Comparison of ENCODE assay signal across 8 mouse cellular contexts in genomic region chr12:65072911-65073610, GRCm38 (mm10). TPM values are rescaled to one million over a fixed set of nuclear protein-coding genes. Genes with fewer than 3 reads are reported as not detected.
DNase-seq lines count a peak whose midpoint lies in the region; ATAC-seq and TF ChIP-seq lines count a peak whose summit lies in the region.

No protein-coding gene starts in this region.

- no peak for TF ChIP-seq CTCF in ES-Bruce4 (IDR thresholded peaks at IDR 0.05; ENCODE audit: low read depth, low read length)

- peaks cover 8% of the 10 kb centered on the region; the same call in 1 of the 2 replicates for H3K79me2 ChIP-seq in macrophage (ENCODE audit: inconsistent target)

- no peak for TF ChIP-seq EP300 in ES-Bruce4 (IDR thresholded peaks at IDR 0.05; ENCODE audit: insufficient read depth, low read depth, low read length)

- intact Hi-C loops in heart, postnatal 10 days (cut with DNase I) = loop anchor here (2.0 to 5.0 kb wide), 2 partner anchors 36 to 106 kb away; partner anchors contain the start of gene Prpf39

- no peaks in the 10 kb centered on the region for H3K27me3 ChIP-seq in heart, embryonic 14.5 days (ENCODE audit: control insufficient read depth, insufficient read depth, low read length)
- H3K27me3 ChIP-seq in ES-Bruce4 (ENCODE audit: control insufficient read depth, insufficient read depth, low read length, poor library complexity, severe bottlenecking) = no peaks in the 10 kb centered on the region
- H3K27me3 ChIP-seq in forebrain, embryonic 14.5 days (replicated peaks; ENCODE audit: control insufficient read depth, insufficient read depth, low read length) = no peaks in the 10 kb centered on the region

- peaks cover 6 to 26% of the 10 kb centered on the region in 2 experiments; a peak in 3 of 4 replicates for H3K4me1 ChIP-seq in heart, embryonic 14.5 days (ENCODE audit: control insufficient read depth in 2 of 2, insufficient read depth in 2 of 2, low read length in 2 of 2)
- H3K4me1 ChIP-seq in ES-Bruce4 (ENCODE audit: control insufficient read depth, insufficient read depth, low read length) = peaks cover 2% of the 10 kb centered on the region
- peaks cover 19% of the 10 kb centered on the region for H3K4me1 ChIP-seq in forebrain, embryonic 14.5 days (ENCODE audit: control insufficient read depth, insufficient read depth, low read length)

- no peak for TF ChIP-seq POLR2A in ES-Bruce4 (IDR thresholded peaks at IDR 0.05; ENCODE audit: insufficient read depth, low read length)

- peaks cover 26% of the 10 kb centered on the region for H3K36me3 ChIP-seq in heart, embryonic 14.5 days (ENCODE audit: control insufficient read depth, insufficient read depth, low read length)
- H3K36me3 ChIP-seq in ES-Bruce4 (ENCODE audit: control insufficient read depth, insufficient read depth, low read length, poor library complexity, severe bottlenecking) = peaks cover 31% of the 10 kb centered on the region
- peaks cover 11% of the 10 kb centered on the region for H3K36me3 ChIP-seq in forebrain, embryonic 14.5 days (ENCODE audit: control insufficient read depth, insufficient read depth, low read length)
- H3K36me3 ChIP-seq in macrophage (ENCODE audit: inconsistent target) = no peaks in the 10 kb centered on the region

- H3K9ac ChIP-seq in heart, embryonic 14.5 days (ENCODE audit: low read length) = peak overlapping the region; percentile 88
- peak overlapping the region; percentile 93 for H3K9ac ChIP-seq in ES-Bruce4 (ENCODE audit: low read depth, poor library complexity, severe bottlenecking)
- peak overlapping the region; percentile 92 for H3K9ac ChIP-seq in forebrain, embryonic 14.5 days (ENCODE audit: low read length)

- no peaks in the 10 kb centered on the region for H3K9me3 ChIP-seq in heart, embryonic 14.5 days (ENCODE audit: control insufficient read depth, low read length)
- H3K9me3 ChIP-seq in ES-Bruce4 (replicated peaks; ENCODE audit: control insufficient read depth, insufficient read depth, low read length, poor library complexity, severe bottlenecking) = no peaks in the 10 kb centered on the region
- no peaks in the 10 kb centered on the region for H3K9me3 ChIP-seq in forebrain, embryonic 14.5 days (replicated peaks; ENCODE audit: control insufficient read depth, low read length)

- no peak for DNase-seq in heart, postnatal 10 days
- peak; percentile 67 for DNase-seq in forebrain, embryonic 14.5 days (ENCODE audit: low spot score)
- no peak for DNase-seq in frontal cortex, postnatal 36 days (ENCODE audit: low spot score in 2 of 2)
- DNase-seq in MN1 (ENCODE audit: low spot score) = no peak
- no peak for DNase-seq in left cerebral cortex, adult 8-10 months (ENCODE audit: low spot score in 2 of 2)

- peak overlapping the region; percentile 92 to 93 for H3K27ac ChIP-seq in heart, embryonic 14.5 days (replicated peaks in 1 of 2; ENCODE audit: control insufficient read depth in 1 of 2, insufficient read depth in 1 of 2, low read depth in 2 of 2, low read length in 2 of 2)
- H3K27ac ChIP-seq in ES-Bruce4 (ENCODE audit: insufficient read depth, low read length) (no peak overlapping the region), macrophage (peak overlapping the region; percentile 67)
- peak overlapping the region; percentile 91 for H3K27ac ChIP-seq in forebrain, embryonic 14.5 days (ENCODE audit: low read depth, low read length)

- peak overlapping the region; percentile 90 for H3K4me2 ChIP-seq in heart, embryonic 14.5 days (ENCODE audit: low read length)
- H3K4me2 ChIP-seq in forebrain, embryonic 14.5 days (ENCODE audit: low read length) = peak overlapping the region; percentile 79

- peak overlapping the region; percentile 77 to 79 for H3K4me3 ChIP-seq in heart, embryonic 14.5 days (ENCODE audit: control insufficient read depth in 1 of 2, insufficient read depth in 1 of 2, low read depth in 1 of 2, low read length in 2 of 2)
- H3K4me3 ChIP-seq in ES-Bruce4 (ENCODE audit: low read depth, low read length) (peak overlapping the region; percentile 98), macrophage (ENCODE audit: inconsistent target) (peak overlapping the region; percentile 79)
- peak overlapping the region; percentile 64 for H3K4me3 ChIP-seq in forebrain, embryonic 14.5 days (ENCODE audit: low read depth, low read length)

- 4% methylated on average over 21 of the region's 21 CpGs for WGBS in heart, embryonic 14.5 days
- WGBS in forebrain, embryonic 14.5 days = 3% methylated on average over 21 of the region's 21 CpGs
- 5% methylated on average over 21 of the region's 21 CpGs for WGBS in macrophage (ENCODE audit: missing documents)

- peak; percentile 60 for ATAC-seq in heart, embryonic 14.5 days (ENCODE audit: insufficient number of reproducible peaks, insufficient read depth, low FRiP score, low read depth)
- peak; percentile 68 for ATAC-seq in forebrain, embryonic 14.5 days

RNA-seq across cellular contexts. Expression of gene Fkbp3, which starts 0.7 kb away (rescaled TPM):
- 492 and 495 TPM in 2 replicates for polyA plus RNA-seq in heart, embryonic 14.5 days (2014; fragmentation: Nextera tagmentation; extraction: Ambion mirVana)
- 100 to 1,000 TPM; 197 to 228 TPM for total RNA-seq in heart, postnatal 10 days (2021)
- polyA plus RNA-seq in ES-Bruce4 (2011; ENCODE audit: insufficient read depth, insufficient read length, low read depth, missing spikeins) (918 and 983 TPM in 2 replicates), macrophage (2018) (40.8 to 95.0 TPM (median 60.5 TPM) in 3 replicates)
- 443 and 466 TPM in 2 replicates for polyA plus RNA-seq in forebrain, embryonic 14.5 days (2014; fragmentation: Nextera tagmentation; extraction: Ambion mirVana)
- 10 to 100 TPM in 20 of 26 experiments, 1 to 10 TPM in 6; 6.5 to 35.0 (median 16.4) TPM for total RNA-seq in macrophage (2018; cell fraction: chromatin; rRNA removed)
- 10 to 100 TPM; 24.6 to 52.8 (median 38.3) TPM for total RNA-seq in macrophage (2018; cell fraction: cytosol; rRNA removed)
- total RNA-seq in macrophage (2018; cell fraction: nucleus; rRNA removed) = 10 to 100 TPM in 22 of 26 experiments, 1 to 10 TPM in 4; 8.1 to 45.3 (median 16.8) TPM
- 100 to 1,000 TPM; 164 to 197 (median 165) TPM for total RNA-seq in left cerebral cortex, adult 8-10 months (2022)

RNA-seq across cellular contexts. Expression of gene Fancm, which starts 2.3 kb away (rescaled TPM):
- 9.3 and 9.4 TPM in 2 replicates for polyA plus RNA-seq in heart, embryonic 14.5 days (2014; fragmentation: Nextera tagmentation; extraction: Ambion mirVana)
- 1 to 10 TPM; 6.5 to 7.2 TPM for total RNA-seq in heart, postnatal 10 days (2021)
- polyA plus RNA-seq in ES-Bruce4 (2011; ENCODE audit: insufficient read depth, insufficient read length, low read depth, missing spikeins) (56.1 and 59.7 TPM in 2 replicates), macrophage (2018) (2.3 to 5.2 TPM (median 5.0 TPM) in 3 replicates)
- 6.6 and 9.7 TPM in 2 replicates for polyA plus RNA-seq in forebrain, embryonic 14.5 days (2014; fragmentation: Nextera tagmentation; extraction: Ambion mirVana)
- total RNA-seq in macrophage (2018; cell fraction: chromatin; rRNA removed) = 10 to 100 TPM; 11.6 to 42.4 (median 21.2) TPM
- 1 to 10 TPM; 1.4 to 6.2 (median 2.7) TPM for total RNA-seq in macrophage (2018; cell fraction: cytosol; rRNA removed)
- total RNA-seq in macrophage (2018; cell fraction: nucleus; rRNA removed) = 10 to 100 TPM in 15 of 26 experiments, 1 to 10 TPM in 11; 4.1 to 28.9 (median 12.4) TPM
- total RNA-seq in left cerebral cortex, adult 8-10 months (2022) = 10 to 100 TPM; 11.4 to 19.9 (median 15.4) TPM

RNA-seq across cellular contexts. Expression of gene Prpf39, which starts 36.9 kb away (rescaled TPM):
- polyA plus RNA-seq in heart, embryonic 14.5 days (2014; fragmentation: Nextera tagmentation; extraction: Ambion mirVana) = 32.9 and 34.4 TPM in 2 replicates
- total RNA-seq in heart, postnatal 10 days (2021) = 10 to 100 TPM; 19.5 to 20.2 TPM
- polyA plus RNA-seq in ES-Bruce4 (2011; ENCODE audit: insufficient read depth, insufficient read length, low read depth, missing spikeins) = 126 and 135 TPM in 2 replicates
- polyA plus RNA-seq in forebrain, embryonic 14.5 days (2014; fragmentation: Nextera tagmentation; extraction: Ambion mirVana) = 38.4 and 49.4 TPM in 2 replicates
- total RNA-seq in macrophage (2018; cell fraction: chromatin; rRNA removed) = 100 to 1,000 TPM; 280 to 710 (median 376) TPM
- 10 to 100 TPM in 16 of 26 experiments, 1 to 10 TPM in 10; 6.2 to 22.0 (median 11.1) TPM for total RNA-seq in macrophage (2018; cell fraction: cytosol; rRNA removed)
- total RNA-seq in macrophage (2018; cell fraction: nucleus; rRNA removed) = 100 to 1,000 TPM; 120 to 382 (median 220) TPM
- polyA plus RNA-seq in macrophage (2018) = 15.7 to 24.7 TPM (median 24.3 TPM) in 3 replicates
- 10 to 100 TPM; 35.2 to 42.9 (median 36.9) TPM for total RNA-seq in left cerebral cortex, adult 8-10 months (2022)
